Mouse (Mus musculus) kidney, embryonic 14.5 days (tissue): ENCODE measurements around the gene Slc29a4. TPM values are rescaled to one million over a fixed set of nuclear protein-coding genes. Genes with fewer than 3 reads are reported as not detected.

Source experiments
- ATAC-seq: fragments of 200-750 bp; cut with Nextera tagmentation; 2 replicates; pipeline ENCODE4 v1.8.0; 2017; ENCODE audit warnings: moderate number of reproducible peaks, mild to moderate bottlenecking, moderate TSS enrichment, moderate library complexity; ENCODE audit not compliant: low FRiP score, low TSS enrichment
- H3K27ac ChIP-seq: fragments of 300-500 bp; sonication (generic); 2 replicates; pipeline ENCODE4 v1.5.1; 2014; ENCODE audit warnings: low read depth, mild to moderate bottlenecking, low read length, moderate library complexity, mixed read lengths
- H3K27me3 ChIP-seq: fragments of 300-500 bp; sonication (generic); 2 replicates; pipeline ENCODE4 v1.6.1; 2014; ENCODE audit warnings: mild to moderate bottlenecking, low read length; ENCODE audit not compliant: control insufficient read depth, insufficient read depth
- H3K36me3 ChIP-seq: fragments of 300-500 bp; sonication (generic); 2 replicates; pipeline ENCODE4 v1.6.1; 2014; ENCODE audit warnings: low read length, mixed read lengths; ENCODE audit not compliant: control insufficient read depth, insufficient read depth
- H3K4me1 ChIP-seq: fragments of 300-500 bp; sonication (generic); 2 replicates; pipeline ENCODE4 v1.6.1; 2014; ENCODE audit warnings: low read length, mixed read lengths; ENCODE audit not compliant: control insufficient read depth, insufficient read depth
- H3K4me2 ChIP-seq: fragments of 300-500 bp; sonication (generic); replicated peaks from 2 replicates; pipeline ENCODE4 v1.6.1; 2014; ENCODE audit warnings: low read depth, mild to moderate bottlenecking, low read length
- H3K4me3 ChIP-seq: fragments of 300-500 bp; sonication (generic); 2 replicates; pipeline ENCODE4 v1.5.1; 2014; ENCODE audit warnings: mild to moderate bottlenecking, low read length
- H3K9ac ChIP-seq: fragments of 300-500 bp; sonication (generic); 2 replicates; pipeline ENCODE4 v1.6.1; 2014; ENCODE audit warnings: low read depth, mild to moderate bottlenecking, low read length, moderate library complexity
- H3K9me3 ChIP-seq: fragments of 300-500 bp; sonication (generic); 2 replicates; pipeline ENCODE4 v1.6.1; 2016; ENCODE audit warnings: low read length; ENCODE audit not compliant: control insufficient read depth
- WGBS: fragments of 180-500 bp; shearing (Covaris S2); extraction: QIAGEN DNeasy Blood & Tissue Kit; methylation state at CpG from one replicate; pipeline ENCODE4 v1.1.7; 2014; 5-methylcytosine and 5-hydroxymethylcytosine counted together
- polyA plus RNA-seq: library from polyadenylated mRNA; unstranded; fragments of >200 nt; fragmentation: Nextera tagmentation; extraction: Ambion mirVana; gene quantifications from 2 replicates; pipeline ENCODE4 v1.2.1, GENCODE M21; 2014

Slc29a4 gene
- polyA plus RNA-seq, 1 experiment from 2014 or later = 6.0 TPM

- WGBS = 85% methylated on average over 11 of the region's 11 CpGs
- H3K27me3 ChIP-seq = no peaks in the 10 kb centered on the region
- H3K4me3 ChIP-seq = no peak overlapping the region
- no peak overlapping the region for H3K9ac ChIP-seq
- no peak for ATAC-seq
- no peak overlapping the region for H3K27ac ChIP-seq
- no peaks in the 10 kb centered on the region for H3K9me3 ChIP-seq
- peaks cover 55% of the 10 kb centered on the region for H3K36me3 ChIP-seq
- H3K4me1 ChIP-seq = no peaks in the 10 kb centered on the region
- no peak overlapping the region for H3K4me2 ChIP-seq
Measured at GRCm38 (mm10) chr5:142668556-142669263, 23.6 kb upstream of the Slc29a4 start.

GRCm38 (mm10) chr5:142669726-142670125, 22.6 kb upstream of the Slc29a4 start:
- WGBS = 85% methylated on average over 7 of the region's 7 CpGs
- Histone ChIP-seq H3K9me3 (no peaks in the 10 kb centered on the region), H3K9ac (no peak overlapping the region), H3K36me3 (peaks cover 45% of the 10 kb centered on the region), H3K4me2 (no peak overlapping the region), H3K27ac (no peak overlapping the region), H3K4me3 (no peak overlapping the region), H3K4me1 (no peaks in the 10 kb centered on the region), H3K27me3 (no peaks in the 10 kb centered on the region)
- ATAC-seq = no peak

DNA sequence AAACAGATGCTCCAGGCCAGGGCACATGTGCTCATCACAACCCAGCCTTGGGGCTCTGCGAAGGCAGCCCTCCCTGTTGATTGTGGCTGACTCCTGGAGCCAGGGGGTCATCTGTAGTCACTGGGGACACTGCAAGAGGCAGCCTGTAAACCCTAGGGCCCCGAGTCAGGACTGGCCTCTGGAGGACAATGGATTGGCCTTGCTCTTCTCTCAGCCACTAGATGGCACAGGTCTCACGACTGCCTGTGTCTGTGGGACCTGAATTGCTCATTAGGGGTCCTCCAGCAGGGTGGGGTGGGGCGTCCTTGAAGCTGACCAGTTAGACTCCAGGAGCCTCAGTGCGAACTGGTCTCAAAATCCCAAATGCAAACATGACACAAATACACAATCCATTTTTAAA, 19.2 kb upstream of the Slc29a4 start:
- no peaks in the 10 kb centered on the region for H3K4me1 ChIP-seq
- no peaks in the 10 kb centered on the region for H3K9me3 ChIP-seq
- ATAC-seq = peak; percentile 55; the same call in 1 of the 2 replicates
- no peak overlapping the region for H3K9ac ChIP-seq
- H3K27ac ChIP-seq = no peak overlapping the region
- H3K4me2 ChIP-seq = no peak overlapping the region
- 29% methylated on average over 5 of the region's 5 CpGs for WGBS
- no peak overlapping the region for H3K4me3 ChIP-seq
- H3K27me3 ChIP-seq = no peaks in the 10 kb centered on the region
- H3K36me3 ChIP-seq = peaks cover 18% of the 10 kb centered on the region; the same call in 1 of the 2 replicates

GRCm38 (mm10) chr5:142678141-142678571, 14.2 kb upstream of the Slc29a4 start:
- no peak for ATAC-seq
- no peaks in the 10 kb centered on the region for H3K4me1 ChIP-seq

GRCm38 (mm10) chr5:142679065-142679464, 13.2 kb upstream of the Slc29a4 start:
- H3K4me1 ChIP-seq = no peaks in the 10 kb centered on the region
- no peak overlapping the region for H3K4me3 ChIP-seq
- no peak for ATAC-seq
- no peaks in the 10 kb centered on the region for H3K27me3 ChIP-seq
- no peak overlapping the region for H3K4me2 ChIP-seq
- WGBS = 90% methylated on average over 1 of the region's 1 CpGs
- H3K9me3 ChIP-seq = no peaks in the 10 kb centered on the region
- no peak overlapping the region for H3K9ac ChIP-seq
- no peaks in the 10 kb centered on the region for H3K36me3 ChIP-seq
- no peak overlapping the region for H3K27ac ChIP-seq

More at GRCm38 (mm10) chr5:142678141-142678571, 14.2 kb upstream of the Slc29a4 start:
- Histone ChIP-seq H3K4me3 (no peak overlapping the region), H3K4me2 (no peak overlapping the region), H3K27me3 (no peaks in the 10 kb centered on the region), H3K9me3 (no peaks in the 10 kb centered on the region), H3K36me3 (no peaks in the 10 kb centered on the region), H3K27ac (no peak overlapping the region), H3K9ac (no peak overlapping the region; the same call in 1 of the 2 replicates)
- 61% methylated on average over 7 of the region's 7 CpGs for WGBS

DNA sequence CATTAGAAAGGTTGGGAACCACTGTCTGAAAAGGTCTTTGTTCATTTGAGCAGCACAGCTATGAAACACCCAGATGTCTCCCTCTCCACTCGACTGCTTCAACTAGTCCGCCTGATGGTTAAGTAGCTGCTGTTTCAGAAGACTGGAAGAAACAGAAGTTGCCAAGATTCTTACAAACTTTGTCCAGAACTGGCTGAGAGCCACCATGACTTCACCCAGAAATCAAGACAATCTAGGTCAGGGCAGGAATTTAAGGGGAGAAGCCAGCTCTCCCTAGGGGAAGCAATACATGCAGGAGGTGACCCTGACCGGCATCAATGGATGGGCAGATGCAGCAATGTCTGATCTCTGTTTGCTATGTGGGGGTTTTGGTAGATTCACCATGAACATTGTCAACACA, 10.4 kb upstream of the Slc29a4 start:
- H3K4me2 ChIP-seq = no peak overlapping the region
- H3K4me1 ChIP-seq = no peaks in the 10 kb centered on the region
- no peaks in the 10 kb centered on the region for H3K27me3 ChIP-seq
- no peaks in the 10 kb centered on the region for H3K9me3 ChIP-seq
- WGBS = 89% methylated on average over 3 of the region's 3 CpGs
- no peak overlapping the region for H3K4me3 ChIP-seq
- ATAC-seq = no peak
- no peak overlapping the region for H3K9ac ChIP-seq
- no peak overlapping the region for H3K27ac ChIP-seq
- no peaks in the 10 kb centered on the region for H3K36me3 ChIP-seq

GRCm38 (mm10) chr5:142682529-142682928, 9.8 kb upstream of the Slc29a4 start:
- Histone ChIP-seq H3K27ac (no peak overlapping the region), H3K27me3 (no peaks in the 10 kb centered on the region), H3K36me3 (no peaks in the 10 kb centered on the region), H3K9me3 (no peaks in the 10 kb centered on the region), H3K4me3 (no peak overlapping the region), H3K9ac (no peak overlapping the region), H3K4me2 (no peak overlapping the region), H3K4me1 (no peaks in the 10 kb centered on the region)
- ATAC-seq = no peak
- 92% methylated on average over 5 of the region's 5 CpGs for WGBS

GRCm38 (mm10) chr5:142688866-142689265, 3.4 kb upstream of the Slc29a4 start:
- Histone ChIP-seq H3K36me3 (no peaks in the 10 kb centered on the region), H3K9me3 (no peaks in the 10 kb centered on the region), H3K27ac (no peak overlapping the region), H3K4me1 (no peaks in the 10 kb centered on the region), H3K27me3 (no peaks in the 10 kb centered on the region), H3K4me3 (no peak overlapping the region), H3K4me2 (no peak overlapping the region), H3K9ac (no peak overlapping the region)
- ATAC-seq = no peak
- WGBS = 54% methylated on average over 6 of the region's 6 CpGs

GRCm38 (mm10) chr5:142690343-142690742, 2.0 kb upstream of the Slc29a4 start:
- Histone ChIP-seq H3K4me3 (no peak overlapping the region), H3K9me3 (no peaks in the 10 kb centered on the region)
- WGBS = 85% methylated on average over 3 of the region's 3 CpGs

More at GRCm38 (mm10) chr5:142690343-142690742, 2.0 kb upstream of the Slc29a4 start:
- Histone ChIP-seq H3K27me3 (no peaks in the 10 kb centered on the region), H3K9ac (no peak overlapping the region), H3K36me3 (no peaks in the 10 kb centered on the region), H3K4me1 (no peaks in the 10 kb centered on the region), H3K4me2 (no peak overlapping the region), H3K27ac (no peak overlapping the region)
- no peak for ATAC-seq
